Mouse (Mus musculus) colon, adult 2 months (tissue): Measurements from ENCODE around the gene Snrpe. TPM values are rescaled to one million over a fixed set of nuclear protein-coding genes. Genes with fewer than 3 reads are reported as not detected.

Experiments
- polyA plus RNA-seq: library from polyadenylated mRNA; depleted of rRNA; stranded (reverse); fragments of >200 nt; gene quantifications from 2 replicates; pipeline ENCODE4 v1.2.3, GENCODE M21; 2012; rRNA removed

Snrpe gene
- polyA plus RNA-seq, result 11.7 and 14.2 TPM in 2 replicates

DNA sequence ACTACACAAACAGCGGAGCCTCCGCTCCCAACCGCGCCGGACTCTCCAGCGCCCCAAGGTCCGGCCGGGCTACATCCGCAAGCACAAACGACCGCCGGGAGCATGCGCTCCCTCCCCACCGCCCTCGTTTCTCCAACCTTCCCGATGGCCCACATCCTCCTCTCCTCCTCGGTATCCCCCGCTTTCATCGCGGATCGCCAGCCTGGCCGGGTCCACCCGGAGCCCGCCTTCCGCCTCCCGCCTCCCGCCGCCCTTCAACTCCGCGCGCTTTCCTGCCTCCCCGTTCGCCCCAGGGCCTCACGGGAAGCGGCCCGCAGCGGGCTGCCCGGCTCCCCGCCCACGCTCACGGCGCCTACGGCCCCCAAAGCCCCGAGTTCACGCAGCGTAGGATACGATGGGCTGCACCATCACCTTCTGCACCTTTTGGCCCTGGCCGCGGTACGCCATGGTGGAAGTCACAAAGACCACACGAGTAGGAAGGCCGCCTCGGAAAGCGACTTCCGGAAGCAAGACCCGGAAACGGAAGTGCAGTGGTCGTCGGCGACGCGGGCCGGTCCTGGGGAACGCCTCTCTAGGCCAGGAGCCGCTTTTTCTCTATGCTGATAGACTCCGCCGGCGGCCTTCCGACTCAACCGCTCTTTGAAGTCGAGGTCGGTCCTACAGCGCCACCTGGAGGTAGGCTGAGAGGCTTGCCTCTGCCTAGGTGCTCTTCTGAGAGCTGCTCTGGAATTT lies at the start of gene Snrpe:
Gene Snrpe (minus strand): TSS at position 521 of the 732 bp plus-strand sequence.

Other genes starting within 250 kb of the Snrpe start
- 1.0 and 1.3 TPM in 2 replicates for gene Etnk2, start 246.7 kb downstream of the Snrpe start, polyA plus RNA-seq
- 76.3 and 85.0 TPM in 2 replicates for gene Sox13, start 185.9 kb downstream of the Snrpe start, polyA plus RNA-seq
- 0.02 and 1.1 TPM in 2 replicates for gene Zbed6, start 50.6 kb upstream of the Snrpe start, polyA plus RNA-seq
- 1.7 and 2.6 TPM in 2 replicates for gene Gm38394, start 51.0 kb upstream of the Snrpe start, polyA plus RNA-seq
- 3.4 and 4.1 TPM in 2 replicates for gene Lax1, start 79.8 kb upstream of the Snrpe start, polyA plus RNA-seq
- gene Atp2b4, start 190.8 kb upstream of the Snrpe start, polyA plus RNA-seq, result 17.4 and 20.0 TPM in 2 replicates